Mouse (Mus musculus): ENCODE data around the gene Elmo2.

Elmo2 gene

DNA sequence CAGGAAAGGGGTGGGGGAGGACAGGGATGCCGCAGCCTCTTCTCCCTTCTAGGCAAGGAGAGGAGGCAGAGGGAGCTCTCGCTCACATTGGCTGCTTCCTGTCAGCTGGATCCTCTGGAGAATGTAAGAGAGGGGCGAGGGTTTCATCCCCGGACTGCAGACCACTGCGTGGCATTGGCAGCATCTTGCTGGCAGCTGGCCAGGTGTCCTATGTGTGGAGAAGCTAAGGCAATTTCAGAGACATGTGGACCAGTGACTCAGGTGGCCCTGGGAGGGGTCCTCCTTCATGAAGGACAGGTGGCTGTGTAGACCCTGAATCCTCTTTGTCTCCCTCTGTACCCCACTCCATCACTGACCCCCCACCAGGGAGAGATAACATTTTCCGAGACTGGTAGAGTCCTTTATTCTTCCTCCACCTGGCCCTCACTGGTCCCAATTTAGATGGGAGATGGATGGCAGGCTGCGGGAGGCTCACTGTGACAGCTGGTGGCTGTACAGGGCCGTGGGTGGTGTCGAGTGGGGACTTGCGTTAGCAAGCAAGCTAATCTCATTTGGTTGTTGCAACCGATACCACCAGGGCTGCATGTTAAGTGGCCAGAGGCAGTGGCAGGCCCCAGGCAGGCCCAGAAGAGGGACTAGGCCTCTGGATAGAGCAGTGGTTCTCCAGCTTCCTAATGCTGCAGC is 69.0 kb downstream of the Elmo2 start:
- no peak for DNase-seq (ENCODE audit: low spot score)

GRCm38 (mm10) chr2:165256213-165256612 is 70.1 kb downstream of the Elmo2 start:
- DNase-seq (ENCODE audit: low spot score) = no peak

GRCm38 (mm10) chr2:165253867-165254266 is 72.4 kb downstream of the Elmo2 start:
- no peak for DNase-seq (ENCODE audit: low spot score)

- no peak for DNase-seq (ENCODE audit: low spot score)
Observed at GRCm38 (mm10) chr2:165253269-165253668, 73.0 kb downstream of the Elmo2 start.

- no peak for DNase-seq (ENCODE audit: low spot score)
Observed at GRCm38 (mm10) chr2:165252801-165253200, 73.5 kb downstream of the Elmo2 start.

GRCm38 (mm10) chr2:165252381-165252780 is 73.9 kb downstream of the Elmo2 start:
- DNase-seq (ENCODE audit: low spot score) = no peak

DNA sequence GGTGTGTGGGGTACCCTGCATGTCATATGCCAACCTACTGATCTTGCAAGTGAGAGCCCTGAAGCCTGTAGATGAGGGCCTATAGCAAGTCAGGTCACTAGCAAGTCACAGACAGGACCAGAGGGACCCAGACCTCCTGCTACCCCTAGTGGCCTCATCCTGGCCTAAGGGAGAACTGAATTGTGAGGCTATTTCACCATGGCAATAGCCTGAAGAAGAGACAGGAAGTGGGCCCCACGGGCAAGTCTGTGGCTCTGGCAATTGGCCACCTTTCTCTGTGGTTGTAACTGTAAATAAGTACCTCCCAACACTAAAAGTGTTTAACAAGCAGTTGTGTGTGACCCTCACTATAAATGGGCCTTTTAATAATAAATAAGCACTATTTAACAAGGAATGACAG is 75.4 kb downstream of the Elmo2 start:
- DNase-seq (ENCODE audit: low spot score) = no peak

GRCm38 (mm10) chr2:165248967-165249366 is 77.3 kb downstream of the Elmo2 start:
- no peak for DNase-seq (ENCODE audit: low spot score)

GRCm38 (mm10) chr2:165246349-165246748 is 79.9 kb downstream of the Elmo2 start:
- no peak for DNase-seq (ENCODE audit: low spot score)

DNA sequence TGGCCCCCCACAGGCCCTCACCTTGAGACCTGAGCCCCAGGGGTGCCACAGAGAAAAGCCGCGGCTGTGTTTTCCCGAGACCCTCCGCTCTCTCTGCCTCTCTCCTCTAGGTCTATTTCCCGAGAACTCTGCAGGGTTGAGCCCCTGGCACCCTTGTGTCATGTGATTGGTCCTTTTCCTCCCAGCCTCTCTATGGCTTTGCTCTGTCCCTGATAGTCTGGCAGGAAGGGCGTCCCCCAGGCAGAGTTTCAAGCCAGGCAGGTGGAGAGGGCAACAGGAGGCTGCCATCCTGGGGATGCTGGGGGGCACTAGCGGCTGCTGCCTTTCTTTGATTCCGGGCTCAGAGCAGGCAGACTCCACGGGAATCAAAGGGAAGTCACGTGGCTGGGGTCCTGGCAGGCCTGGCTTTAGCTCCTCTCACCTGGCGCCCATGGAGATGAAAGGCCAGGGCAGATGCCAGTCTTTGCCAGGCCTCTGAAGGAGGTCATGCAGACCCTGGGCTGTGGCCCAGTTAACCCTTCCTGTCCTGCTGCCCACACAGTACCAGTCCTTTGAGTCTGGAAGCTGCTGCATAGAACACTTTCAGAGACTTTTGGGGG is 83.1 kb downstream of the Elmo2 start:
- no peak for DNase-seq (ENCODE audit: low spot score)

DNA sequence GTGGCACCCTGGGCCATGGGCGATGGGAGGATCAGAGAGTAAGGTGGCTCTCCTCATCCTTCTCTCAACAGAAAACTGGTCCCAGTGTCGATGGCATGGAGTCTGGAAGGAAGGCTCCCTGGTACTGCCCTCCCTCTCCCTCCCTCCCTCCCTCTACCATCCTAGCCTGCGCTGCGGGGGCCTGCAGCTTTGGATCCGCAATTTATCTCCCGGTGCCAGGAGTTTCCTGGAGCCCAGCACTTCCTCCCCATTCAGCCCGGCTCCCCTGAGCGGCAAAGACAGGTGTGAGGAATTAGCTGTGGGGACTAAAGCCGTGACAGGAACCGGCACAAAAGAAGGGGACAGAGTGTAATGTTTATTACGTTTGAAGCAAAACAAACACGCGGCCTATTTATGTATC is 83.7 kb downstream of the Elmo2 start:
- DNase-seq (ENCODE audit: low spot score) = no peak

DNA sequence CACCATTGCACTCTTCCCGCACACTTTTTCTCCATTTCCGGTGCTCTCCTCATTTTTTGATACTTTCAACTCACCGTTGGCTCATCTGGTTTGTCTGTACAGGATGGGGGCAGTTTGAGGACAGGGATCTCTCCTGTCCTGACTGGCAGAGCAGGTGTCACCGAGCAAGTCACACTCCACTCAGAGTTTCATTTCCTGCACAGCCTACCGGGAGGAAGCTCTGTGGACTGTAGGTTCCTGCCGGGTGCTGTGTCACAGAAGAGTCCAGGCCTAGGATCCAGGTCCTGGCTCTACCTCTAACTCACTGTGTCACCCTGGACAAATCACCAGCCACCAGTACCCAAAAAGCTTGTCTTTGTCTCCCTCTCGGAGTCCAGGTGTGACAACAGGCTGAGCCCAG is 84.5 kb downstream of the Elmo2 start:
- no peak for DNase-seq (ENCODE audit: low spot score)

DNA sequence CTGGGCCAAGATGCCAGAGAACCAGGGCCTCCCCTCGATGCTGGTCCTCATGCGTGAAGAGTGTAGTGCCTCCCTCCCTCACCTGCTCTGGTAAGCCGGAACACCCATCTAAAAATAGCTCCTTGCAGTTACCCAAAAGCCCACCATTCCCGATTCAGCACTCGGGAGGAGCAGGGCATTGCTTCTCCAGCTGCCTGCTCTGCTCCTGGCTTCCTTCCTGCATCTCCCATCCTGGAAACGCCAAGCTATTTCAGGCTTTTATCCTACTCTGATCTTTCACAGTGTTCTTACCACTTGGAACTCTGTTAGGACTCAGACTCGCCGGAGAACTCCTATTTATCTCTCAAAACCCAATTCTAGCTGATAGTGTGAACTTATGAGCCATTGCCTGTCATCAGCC is 85.9 kb downstream of the Elmo2 start:
- no peak for DNase-seq (ENCODE audit: low spot score)

DNA sequence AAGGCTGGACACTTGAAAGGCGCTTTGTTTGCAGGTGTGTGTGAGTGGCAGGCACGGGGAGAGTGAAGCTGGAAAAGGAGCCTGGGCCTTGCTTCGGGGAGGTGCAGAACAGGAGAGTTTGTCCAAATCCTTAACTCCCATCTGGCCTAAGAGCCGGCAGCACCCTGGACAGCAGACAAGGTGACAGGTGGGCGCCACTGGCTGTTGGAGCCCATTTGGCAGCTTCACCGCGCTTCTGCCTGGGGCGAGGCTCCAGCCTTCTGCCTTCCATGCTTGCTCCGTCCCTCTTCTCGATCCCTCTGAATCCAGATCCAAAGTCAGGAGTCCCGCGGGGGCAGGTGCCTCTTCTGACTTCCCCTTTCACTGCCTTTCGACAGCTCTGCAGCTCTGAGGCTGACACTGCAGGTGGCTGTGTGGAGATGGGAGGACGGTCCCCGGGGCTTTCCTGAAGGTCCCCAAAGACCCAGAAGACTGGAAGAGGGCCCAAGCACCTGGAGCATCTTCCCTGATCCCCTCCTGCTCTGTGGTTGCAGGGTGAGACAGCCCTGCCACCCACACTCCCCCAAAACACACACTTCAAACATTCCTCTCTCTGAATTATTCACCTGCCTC is 86.6 kb downstream of the Elmo2 start:
- DNase-seq (ENCODE audit: low spot score) = no peak

DNA sequence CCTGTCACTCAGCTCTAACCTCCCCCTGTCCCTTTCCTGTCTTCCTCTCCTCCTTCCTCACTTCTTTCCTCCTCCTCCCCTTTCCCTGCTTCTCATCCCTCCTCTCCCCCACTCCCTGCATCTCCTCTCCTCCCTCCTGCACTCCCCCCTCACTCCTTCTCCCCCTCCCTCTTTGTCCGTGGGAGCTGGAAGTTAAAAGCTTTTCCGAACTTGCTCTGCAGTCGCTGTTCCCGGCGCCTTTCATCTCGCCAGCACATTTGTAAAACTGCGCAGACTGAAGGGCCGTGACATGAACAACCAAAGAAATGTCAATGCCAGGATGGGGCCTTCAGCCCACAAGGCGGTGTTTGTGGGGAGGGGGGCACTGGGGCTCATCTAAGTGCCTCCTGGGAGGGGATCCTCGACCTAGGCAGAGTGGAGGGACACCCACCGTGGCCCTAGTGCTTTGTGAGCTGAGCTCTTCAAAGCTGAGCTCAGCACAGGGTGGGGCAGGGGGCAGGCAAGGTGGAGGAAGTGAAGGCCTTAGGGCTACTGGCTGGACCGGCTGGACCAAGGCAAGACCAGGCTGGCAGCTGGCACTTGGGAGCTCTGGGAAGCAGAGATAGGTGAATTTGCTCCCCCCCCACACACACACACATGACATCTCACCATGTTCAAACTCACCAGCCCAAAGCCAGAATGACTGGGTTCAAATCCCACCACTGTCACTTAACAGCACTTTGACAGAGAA is 87.7 kb downstream of the Elmo2 start:
- DNase-seq (ENCODE audit: low spot score) = peak; percentile 27
